Mouse (Mus musculus) midbrain, embryonic 14.5 days (tissue): ENCODE data around the gene Tbca. TPM values are rescaled to one million over a fixed set of nuclear protein-coding genes. Genes with fewer than 3 reads are reported as not detected.

Experiments
- ATAC-seq: fragments of 200-750 bp; cut with Nextera tagmentation; 2 replicates; pipeline ENCODE4 v1.8.0; 2017; ENCODE audit warnings: moderate number of reproducible peaks, moderate library complexity; ENCODE audit not compliant: low FRiP score, low TSS enrichment
- DNase-seq: peaks from one replicate; pipeline ENCODE4 v3.0.0-alpha.2; 2015
- H3K27ac ChIP-seq: fragments of 300-500 bp; sonication (generic); replicated peaks from 2 replicates; pipeline ENCODE4 v1.5.1; 2014; ENCODE audit warnings: mild to moderate bottlenecking, low read depth, low read length, moderate library complexity
- H3K27me3 ChIP-seq: fragments of 300-500 bp; sonication (generic); 2 replicates; pipeline ENCODE4 v1.6.1; 2014; ENCODE audit warnings: low read length, control low read depth, mixed read lengths; ENCODE audit not compliant: control insufficient read depth, insufficient read depth
- H3K36me3 ChIP-seq: fragments of 300-500 bp; sonication (generic); 2 replicates; pipeline ENCODE4 v1.6.1; 2014; ENCODE audit warnings: low read length, control low read depth; ENCODE audit not compliant: control insufficient read depth, insufficient read depth
- H3K4me1 ChIP-seq: fragments of 300-500 bp; sonication (generic); 2 replicates; pipeline ENCODE4 v1.6.1; 2014; ENCODE audit warnings: mild to moderate bottlenecking, antibody characterized with exemption, low read length, control low read depth; ENCODE audit not compliant: control insufficient read depth, insufficient read depth
- H3K4me2 ChIP-seq: fragments of 300-500 bp; sonication (generic); 2 replicates; pipeline ENCODE4 v1.6.1; 2014; ENCODE audit warnings: mild to moderate bottlenecking, low read length, moderate library complexity
- H3K4me3 ChIP-seq: fragments of 300-500 bp; sonication (generic); replicated peaks from 2 replicates; pipeline ENCODE4 v1.5.1; 2014; ENCODE audit warnings: low read depth, low read length
- H3K9ac ChIP-seq: fragments of 300-500 bp; sonication (generic); replicated peaks from 2 replicates; pipeline ENCODE4 v1.6.1; 2014; ENCODE audit warnings: mild to moderate bottlenecking, low read length, moderate library complexity
- H3K9me3 ChIP-seq: fragments of 300-500 bp; sonication (generic); 2 replicates; pipeline ENCODE4 v1.6.1; 2016; ENCODE audit warnings: low read length, control low read depth, mixed read lengths; ENCODE audit not compliant: control insufficient read depth
- WGBS: fragments of 180-500 bp; shearing (Covaris S2); extraction: QIAGEN DNeasy Blood & Tissue Kit; methylation state at CpG from one replicate; pipeline ENCODE4 v1.1.7; 2014; 5-methylcytosine and 5-hydroxymethylcytosine counted together
- polyA plus RNA-seq: library from polyadenylated mRNA; unstranded; fragments of >200 nt; fragmentation: Nextera tagmentation; extraction: Ambion mirVana; gene quantifications from 2 replicates; pipeline ENCODE4 v1.2.1, GENCODE M21; 2014

Tbca gene
- polyA plus RNA-seq, 1 experiment from 2014 or later = 240 TPM

DNA sequence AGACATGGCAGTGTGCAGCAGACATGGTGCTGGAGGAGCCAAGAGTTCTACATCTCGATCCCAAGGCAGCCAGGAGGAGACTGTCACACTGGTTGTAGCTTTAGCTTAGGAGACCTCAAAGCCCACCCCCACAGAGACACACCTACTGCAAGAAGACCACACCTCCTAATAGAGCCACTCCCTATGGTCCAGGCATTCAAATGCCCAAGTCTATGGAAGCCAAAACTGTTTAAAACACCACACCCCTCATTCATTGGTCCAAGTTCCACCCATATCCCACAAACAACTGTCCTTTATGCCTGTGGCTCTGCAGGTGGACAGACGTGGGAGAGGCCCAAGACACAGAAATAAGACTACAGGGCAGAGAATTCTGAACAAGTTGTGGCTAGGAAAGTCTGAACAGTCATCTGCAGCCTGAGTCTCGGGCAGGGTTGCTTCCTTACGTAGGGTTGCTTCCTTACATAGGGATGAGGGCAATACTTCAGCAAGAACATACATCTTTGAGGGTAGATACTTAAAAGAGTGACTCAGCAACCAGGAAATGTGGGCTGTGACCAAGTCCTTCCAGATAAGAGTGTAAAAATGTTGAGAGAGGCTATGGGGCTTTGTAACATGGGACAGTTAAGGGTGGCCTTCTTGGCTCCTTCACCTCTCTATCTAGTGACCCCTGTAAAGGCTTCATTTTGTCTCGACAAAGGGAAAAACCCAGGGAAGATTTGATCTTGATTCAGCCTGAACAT, 74.0 kb downstream of the Tbca start:
- DNase-seq (no peak), ATAC-seq (no peak)
- H3K9me3 ChIP-seq = no peaks in the 10 kb centered on the region
- H3K27me3 ChIP-seq = peaks cover 92% of the 10 kb centered on the region
- H3K4me3 ChIP-seq = no peak overlapping the region
- no peak overlapping the region for H3K4me2 ChIP-seq
- H3K36me3 ChIP-seq = no peaks in the 10 kb centered on the region
- no peak overlapping the region for H3K27ac ChIP-seq
- 77% methylated on average over 5 of the region's 5 CpGs for WGBS
- H3K9ac ChIP-seq = no peak overlapping the region
- H3K4me1 ChIP-seq = no peaks in the 10 kb centered on the region

DNA sequence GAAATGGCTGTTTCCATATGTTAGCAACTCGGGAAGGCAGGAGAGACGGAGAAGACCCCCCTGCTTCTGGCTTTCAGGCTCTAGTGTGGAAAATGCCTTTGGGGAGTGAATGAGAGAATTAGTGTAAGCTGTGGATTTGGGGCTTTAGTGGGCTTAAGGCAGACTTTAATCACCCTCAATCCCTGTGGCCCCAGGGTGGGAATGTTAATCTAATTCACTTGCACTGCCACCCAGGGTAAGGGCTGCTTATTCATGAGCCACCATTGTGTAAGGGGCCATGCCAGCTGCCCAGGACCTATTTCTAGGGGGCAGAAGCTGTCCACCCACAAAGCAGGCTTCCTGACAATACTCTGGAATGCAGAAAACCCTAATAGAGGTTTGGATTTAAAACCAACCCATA, 78.2 kb downstream of the Tbca start:
- Histone ChIP-seq H3K4me3 (no peak overlapping the region), H3K4me1 (0 out of 2 replicates have a peak, but pooled peaks cover 4% of the 10 kb centered on the region), H3K9me3 (no peaks in the 10 kb centered on the region), H3K36me3 (no peaks in the 10 kb centered on the region), H3K27ac (no peak overlapping the region), H3K4me2 (no peak overlapping the region), H3K27me3 (peaks cover 97% of the 10 kb centered on the region), H3K9ac (no peak overlapping the region)
- 0% methylated on average over 2 of the region's 2 CpGs for WGBS
- peak; percentile 63 for DNase-seq
- ATAC-seq = no peak

- DNase-seq (no peak), ATAC-seq (no peak)
- no peak overlapping the region for H3K27ac ChIP-seq
- no peak overlapping the region for H3K9ac ChIP-seq
- H3K36me3 ChIP-seq = no peaks in the 10 kb centered on the region
- H3K27me3 ChIP-seq = peaks cover 97% of the 10 kb centered on the region
- WGBS = 36% methylated on average over 4 of the region's 4 CpGs
- no peak overlapping the region for H3K4me3 ChIP-seq
- 0 out of 2 replicates have a peak, but pooled peaks cover 4% of the 10 kb centered on the region for H3K4me1 ChIP-seq
- H3K9me3 ChIP-seq = no peaks in the 10 kb centered on the region
- H3K4me2 ChIP-seq = no peak overlapping the region
These were observed 79.1 kb downstream of the Tbca start for GRCm38 (mm10) chr13:94867772-94868171.

DNA sequence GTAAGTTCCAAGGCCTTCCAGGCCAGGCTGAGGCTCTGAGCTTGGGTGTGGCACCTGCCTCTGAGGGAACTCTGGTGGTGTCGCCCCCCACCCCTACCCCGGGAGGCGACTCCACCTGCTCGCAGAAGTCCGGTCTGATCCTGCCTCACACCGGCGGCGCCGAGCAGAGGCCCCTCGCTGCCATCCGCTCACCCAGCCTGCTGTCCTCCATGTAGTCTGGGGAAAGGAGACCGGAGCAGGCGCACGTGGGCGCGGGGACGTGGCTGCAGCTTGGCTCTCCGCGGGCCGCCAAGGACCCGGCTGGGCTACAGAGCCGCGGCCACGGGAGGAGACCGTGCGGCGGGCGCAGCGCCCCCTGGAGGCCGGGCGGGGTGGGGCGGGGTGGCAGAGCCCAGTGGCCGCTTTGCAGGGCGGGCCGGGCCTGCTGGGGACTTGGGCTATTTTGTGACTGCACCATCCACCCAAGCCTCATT, 79.8 kb downstream of the Tbca start:
- Histone ChIP-seq H3K4me3 (0 out of 2 replicates have a peak overlapping the region, but pooled peaks have one; percentile 10), H3K27me3 (peaks cover 94% of the 10 kb centered on the region), H3K9ac (no peak overlapping the region), H3K36me3 (no peaks in the 10 kb centered on the region), H3K9me3 (no peaks in the 10 kb centered on the region), H3K4me2 (peak overlapping the region; percentile 34), H3K4me1 (0 out of 2 replicates have a peak, but pooled peaks cover 4% of the 10 kb centered on the region), H3K27ac (no peak overlapping the region)
- peak; percentile 72 for ATAC-seq
- under 1% methylated on average over 35 of the region's 35 CpGs for WGBS
- peak; percentile 75 for DNase-seq

DNA sequence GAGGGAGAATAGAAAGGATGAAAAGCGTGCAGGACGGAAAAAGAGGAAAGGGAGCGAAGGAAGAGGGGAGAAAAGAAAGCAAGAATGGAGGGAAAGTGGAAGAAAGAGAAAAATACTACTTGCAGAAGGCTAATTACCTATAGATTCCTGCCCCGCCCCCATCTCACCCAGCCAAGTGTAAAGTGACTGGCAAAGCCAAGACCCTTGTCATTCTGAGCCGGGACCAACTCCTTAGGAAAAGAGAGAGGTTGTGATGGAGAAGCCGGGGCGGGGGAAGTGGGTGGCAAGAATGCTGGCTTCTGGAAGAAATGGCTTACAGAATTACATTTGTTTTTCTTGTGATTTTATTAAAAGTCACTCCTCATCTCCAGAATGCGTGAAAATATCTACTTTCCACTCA, 80.8 kb downstream of the Tbca start:
- Histone ChIP-seq H3K27me3 (peaks cover 86% of the 10 kb centered on the region), H3K4me1 (0 out of 2 replicates have a peak, but pooled peaks cover 4% of the 10 kb centered on the region), H3K9ac (no peak overlapping the region), H3K4me3 (no peak overlapping the region), H3K36me3 (no peaks in the 10 kb centered on the region), H3K9me3 (no peaks in the 10 kb centered on the region), H3K27ac (no peak overlapping the region), H3K4me2 (no peak overlapping the region; the same call in 1 of the 2 replicates)
- WGBS = 1% methylated on average over 8 of the region's 8 CpGs
- peak; percentile 26 for DNase-seq
- no peak for ATAC-seq

DNA sequence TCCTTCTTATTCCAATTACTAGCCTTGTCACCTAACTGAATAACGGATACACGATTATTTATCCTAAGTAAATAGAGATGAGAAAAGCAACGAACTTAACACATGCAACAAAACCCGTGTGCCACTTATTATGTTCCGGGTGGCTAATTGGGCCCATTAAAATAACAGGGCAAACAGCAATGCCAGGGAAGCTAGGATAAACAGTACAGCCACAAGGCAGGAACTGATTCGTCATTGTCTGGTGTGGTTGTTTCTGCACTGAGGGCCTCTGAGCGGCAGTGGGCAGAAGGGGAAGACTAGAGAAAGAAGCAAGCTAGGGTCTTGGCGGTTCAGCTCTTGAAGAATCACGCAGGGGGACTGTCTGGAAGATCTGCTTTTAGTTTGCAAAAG, 81.4 kb downstream of the Tbca start:
- 3% methylated on average over 9 of the region's 9 CpGs for WGBS
- Histone ChIP-seq H3K9me3 (no peaks in the 10 kb centered on the region), H3K4me1 (0 out of 2 replicates have a peak, but pooled peaks cover 4% of the 10 kb centered on the region), H3K9ac (no peak overlapping the region), H3K27ac (no peak overlapping the region), H3K4me3 (no peak overlapping the region), H3K4me2 (no peak overlapping the region), H3K36me3 (no peaks in the 10 kb centered on the region), H3K27me3 (peaks cover 86% of the 10 kb centered on the region)
- no peak for ATAC-seq
- DNase-seq = peak; percentile 49

DNA sequence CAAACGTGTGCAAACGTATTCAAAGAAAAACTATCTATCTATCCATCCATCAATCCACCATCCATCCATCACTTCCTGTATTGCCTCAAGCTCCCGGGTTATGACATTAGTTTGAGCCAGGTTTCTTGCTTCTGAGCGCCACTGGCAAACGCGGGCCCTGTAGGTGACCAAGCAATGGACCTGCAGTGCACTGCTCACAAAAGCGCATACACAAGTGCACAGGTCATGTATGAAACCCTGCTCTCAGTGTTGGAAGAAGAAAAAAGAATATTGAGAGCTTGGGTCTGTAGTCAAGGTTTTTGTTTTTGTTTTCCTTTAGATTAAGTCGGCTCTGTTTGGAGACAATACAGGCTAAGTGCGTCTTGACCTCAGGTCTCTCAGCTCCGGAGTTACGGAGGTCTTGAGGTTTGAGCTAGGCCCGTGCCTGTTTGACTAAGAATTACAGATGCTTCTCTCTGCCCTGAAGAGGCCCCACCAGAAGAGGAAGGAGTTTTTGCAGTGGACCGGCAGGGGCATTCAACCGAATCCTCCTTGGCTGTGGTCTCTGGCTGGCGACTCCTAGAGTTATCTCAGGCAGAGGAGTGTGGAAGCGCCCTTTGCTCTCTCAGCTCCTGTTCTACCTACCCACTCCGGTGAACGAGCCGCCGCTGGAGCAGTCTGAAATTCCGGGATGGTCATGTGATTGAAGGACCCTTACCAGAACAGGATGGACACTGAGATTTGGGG, 81.9 kb downstream of the Tbca start:
- DNase-seq (peak; percentile 37), ATAC-seq (no peak)
- Histone ChIP-seq H3K27ac (no peak overlapping the region), H3K4me1 (0 out of 2 replicates have a peak, but pooled peaks cover 4% of the 10 kb centered on the region), H3K4me2 (no peak overlapping the region), H3K36me3 (no peaks in the 10 kb centered on the region), H3K4me3 (no peak overlapping the region), H3K9me3 (no peaks in the 10 kb centered on the region), H3K27me3 (peaks cover 83% of the 10 kb centered on the region), H3K9ac (no peak overlapping the region)
- under 1% methylated on average over 21 of the region's 21 CpGs for WGBS

- ATAC-seq = no peak
- Histone ChIP-seq H3K27ac (no peak overlapping the region), H3K4me3 (no peak overlapping the region), H3K4me2 (no peak overlapping the region), H3K27me3 (peaks cover 79% of the 10 kb centered on the region), H3K4me1 (0 out of 2 replicates have a peak, but pooled peaks cover 4% of the 10 kb centered on the region), H3K9me3 (no peaks in the 10 kb centered on the region), H3K9ac (no peak overlapping the region), H3K36me3 (no peaks in the 10 kb centered on the region)
- WGBS = 1% methylated on average over 7 of the region's 7 CpGs
- peak; percentile 42 for DNase-seq
These were observed 83.2 kb downstream of the Tbca start for GRCm38 (mm10) chr13:94871806-94872320.
